Mouse (Mus musculus) C2C12 (cell line): ENCODE measurements around the gene Cfap99. TPM values are rescaled to one million over a fixed set of nuclear protein-coding genes. Genes with fewer than 3 reads are reported as not detected.

ENCODE experiments used
- H3K27me3 ChIP-seq: one replicate; pipeline ENCODE4 v1.6.1; 2011; ENCODE audit not compliant: control insufficient read depth, insufficient read depth, insufficient read length
- H3K36me3 ChIP-seq: one replicate; pipeline ENCODE4 v1.6.1; 2011; ENCODE audit not compliant: control insufficient read depth, insufficient read depth
- H3K4me3 ChIP-seq: one replicate; pipeline ENCODE4 v1.5.1; 2011; ENCODE audit warnings: mild to moderate bottlenecking, control low read depth; ENCODE audit not compliant: poor library complexity, insufficient read depth, severe bottlenecking
- H3K79me2 ChIP-seq: one replicate; pipeline ENCODE4 v1.6.1; 2011; ENCODE audit not compliant: control insufficient read depth, insufficient read depth
- H3K79me3 ChIP-seq: one replicate; pipeline ENCODE4 v1.6.1; 2011; ENCODE audit warnings: low read depth, control low read depth
- H3ac ChIP-seq: one replicate; pipeline ENCODE3; 2011; ENCODE audit warnings: low read depth; ENCODE audit not compliant: control insufficient read depth, insufficient read length
- CEBPB ChIP-seq: IDR thresholded peaks from one replicate; pipeline ENCODE4 v1.6.1; 2011; ENCODE audit warnings: low read depth, mild to moderate bottlenecking, control low read depth, moderate library complexity
- CTCF ChIP-seq: IDR thresholded peaks from one replicate; pipeline ENCODE4 v1.5.1; 2011; ENCODE audit not compliant: control insufficient read depth, insufficient read depth, insufficient read length
- FOSL1 ChIP-seq: IDR thresholded peaks from one replicate; pipeline ENCODE4 v1.8.0; 2011; ENCODE audit warnings: mild to moderate bottlenecking, low read length; ENCODE audit not compliant: poor library complexity, insufficient read depth, severe bottlenecking
- MAX ChIP-seq: IDR thresholded peaks from one replicate; pipeline ENCODE4 v1.6.1; 2011; ENCODE audit warnings: mild to moderate bottlenecking, control low read depth
- MYOD1 ChIP-seq: IDR thresholded peaks from one replicate; pipeline ENCODE4 v1.6.1; 2011; ENCODE audit warnings: low read depth; ENCODE audit not compliant: control insufficient read depth, insufficient read length
- MYOG ChIP-seq: IDR thresholded peaks from one replicate; pipeline ENCODE4 v1.6.1; 2011; ENCODE audit not compliant: control insufficient read depth, insufficient read length; ENCODE audit errors: extremely low read depth
- USF1 ChIP-seq: IDR thresholded peaks from one replicate; pipeline ENCODE4 v1.6.1; 2011; ENCODE audit warnings: low read depth, mild to moderate bottlenecking, control low read depth, moderate library complexity
- polyA plus RNA-seq: library from polyadenylated mRNA; unstranded; fragments of >200 nt; fragmentation: generic; extraction: Trizol; gene quantifications from one replicate; pipeline ENCODE4 v1.2.1, GENCODE M21; 2012; ENCODE audit warnings: missing spikeins

The Cfap99 gene
- polyA plus RNA-seq, 1 experiment: not detected

DNA sequence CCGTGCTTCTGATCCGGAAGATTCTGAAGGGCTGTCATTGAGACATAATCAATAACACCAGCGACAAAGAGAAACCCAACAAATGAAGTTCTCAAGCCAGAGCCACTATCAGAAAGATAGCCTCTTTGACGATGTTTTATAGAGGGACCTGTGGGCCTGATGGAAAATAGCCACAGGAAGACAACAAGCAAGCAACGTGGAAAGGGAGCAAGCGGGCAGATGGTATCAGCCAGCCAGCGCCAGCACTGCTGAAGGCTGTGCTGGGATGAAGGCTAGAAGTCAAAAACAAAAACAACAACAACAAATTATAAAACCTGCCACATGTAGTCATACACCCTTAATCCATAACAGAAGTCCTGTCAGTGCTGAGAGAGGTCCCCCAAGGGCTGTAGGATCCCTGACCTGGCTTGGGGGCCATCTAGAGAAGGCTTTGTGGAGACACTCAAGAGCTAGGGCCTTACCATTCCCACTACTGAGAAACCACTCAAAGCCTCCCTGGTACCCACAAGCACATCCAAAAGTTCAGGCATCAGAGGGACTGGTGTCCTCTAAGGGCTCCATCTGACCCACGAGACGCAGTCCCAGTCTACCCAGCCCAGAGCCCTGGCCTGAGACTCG, 13.6 kb upstream of the Cfap99 start:
- Histone ChIP-seq H3K79me3 (no peaks in the 10 kb centered on the region), H3ac (no peak overlapping the region), H3K79me2 (no peaks in the 10 kb centered on the region), H3K36me3 (no peaks in the 10 kb centered on the region), H3K27me3 (peaks cover 33% of the 10 kb centered on the region), H3K4me3 (no peak overlapping the region)
- TF ChIP-seq USF1 (no peak), CEBPB (no peak)

- no peaks in the 10 kb centered on the region for H3K36me3 ChIP-seq
- no peak for TF ChIP-seq MYOD1
- no peak for TF ChIP-seq USF1
- TF ChIP-seq MYOG: no peak
- TF ChIP-seq MAX: no peak
- no peak for TF ChIP-seq FOSL1
- no peak for TF ChIP-seq CEBPB
- no peak for TF ChIP-seq CTCF
Measured at GRCm38 (mm10) chr5:34276191-34276590, 12.2 kb upstream of the Cfap99 start.

DNA sequence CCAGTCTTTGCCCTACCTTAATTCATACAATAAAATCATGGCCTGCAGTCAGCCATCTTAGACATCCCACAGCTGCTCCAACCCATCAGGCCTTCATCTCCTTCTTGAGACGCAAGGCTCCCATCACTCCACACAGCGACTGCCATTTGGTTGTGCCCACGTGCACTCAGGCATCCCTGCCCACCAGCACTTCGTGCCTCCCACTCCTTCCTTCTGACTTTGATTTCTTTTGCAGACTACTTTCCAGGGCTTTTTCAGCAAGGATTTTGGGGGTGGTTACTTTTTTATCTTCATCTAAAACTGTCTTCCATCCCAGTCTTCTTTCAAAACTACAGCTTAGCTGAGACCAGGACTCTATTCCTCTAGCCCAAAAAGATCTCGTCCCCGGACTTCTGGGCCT, 11.7 kb upstream of the Cfap99 start:
- Histone ChIP-seq H3K4me3 (no peak overlapping the region), H3K79me2 (no peaks in the 10 kb centered on the region), H3K79me3 (no peaks in the 10 kb centered on the region), H3ac (no peak overlapping the region), H3K27me3 (peaks cover 30% of the 10 kb centered on the region), H3K36me3 (no peaks in the 10 kb centered on the region)
- no peak for TF ChIP-seq CEBPB
- no peak for TF ChIP-seq MAX
- no peak for TF ChIP-seq USF1
- TF ChIP-seq CTCF: no peak
- no peak for TF ChIP-seq FOSL1

More at GRCm38 (mm10) chr5:34276191-34276590, 12.2 kb upstream of the Cfap99 start:
- Histone ChIP-seq H3ac (no peak overlapping the region), H3K4me3 (no peak overlapping the region), H3K79me3 (no peaks in the 10 kb centered on the region), H3K27me3 (peaks cover 30% of the 10 kb centered on the region), H3K79me2 (no peaks in the 10 kb centered on the region)

DNA sequence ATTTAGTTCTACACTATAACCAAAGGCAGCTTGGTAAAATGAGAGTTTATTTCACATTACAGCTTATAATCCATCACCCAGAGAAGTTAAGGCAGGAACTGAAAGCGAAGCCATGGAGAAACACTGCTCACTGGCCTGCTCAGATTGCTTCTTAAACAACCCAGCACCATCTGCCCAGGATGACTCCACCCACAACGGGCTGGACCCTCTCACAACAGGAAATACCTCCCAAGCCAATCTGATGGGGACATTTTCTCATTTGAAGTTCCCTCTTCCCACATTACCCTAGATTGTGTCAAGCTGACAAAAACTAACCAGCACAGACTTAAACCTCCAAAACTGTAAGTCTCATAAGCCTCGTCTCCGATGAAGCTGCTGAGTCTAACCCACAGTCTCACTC, 10.3 kb upstream of the Cfap99 start:
- TF ChIP-seq USF1 (no peak), MYOG (no peak), FOSL1 (no peak), MYOD1 (no peak), CEBPB (no peak), MAX (no peak), CTCF (no peak)

GRCm38 (mm10) chr5:34279214-34279613, 9.2 kb upstream of the Cfap99 start:
- no peak overlapping the region for H3ac ChIP-seq
- H3K27me3 ChIP-seq: peaks cover 20% of the 10 kb centered on the region
- no peaks in the 10 kb centered on the region for H3K79me2 ChIP-seq
- H3K4me3 ChIP-seq: no peak overlapping the region
- H3K36me3 ChIP-seq: no peaks in the 10 kb centered on the region
- TF ChIP-seq MYOD1: no peak
- no peak for TF ChIP-seq CTCF
- no peak for TF ChIP-seq MAX
- TF ChIP-seq MYOG: no peak
- TF ChIP-seq USF1: no peak
- TF ChIP-seq FOSL1: no peak
- no peak for TF ChIP-seq CEBPB
- H3K79me3 ChIP-seq: no peaks in the 10 kb centered on the region

More for the DNA sequence above, 10.3 kb upstream of the Cfap99 start:
- Histone ChIP-seq H3K79me2 (no peaks in the 10 kb centered on the region), H3K4me3 (no peak overlapping the region), H3K79me3 (no peaks in the 10 kb centered on the region), H3ac (no peak overlapping the region), H3K36me3 (no peaks in the 10 kb centered on the region), H3K27me3 (peaks cover 30% of the 10 kb centered on the region)

GRCm38 (mm10) chr5:34280976-34281375, 7.4 kb upstream of the Cfap99 start:
- Histone ChIP-seq H3K79me2 (no peaks in the 10 kb centered on the region), H3K79me3 (no peaks in the 10 kb centered on the region), H3K4me3 (no peak overlapping the region), H3ac (no peak overlapping the region), H3K27me3 (peaks cover 11% of the 10 kb centered on the region), H3K36me3 (no peaks in the 10 kb centered on the region)
- no peak for TF ChIP-seq MYOG
- TF ChIP-seq MYOD1: no peak
- TF ChIP-seq MAX: no peak
- TF ChIP-seq CEBPB: no peak
- no peak for TF ChIP-seq CTCF
